Mouse (Mus musculus) forebrain, embryonic 16.5 days (tissue): ENCODE measurements around the gene Etl4. TPM values are rescaled to one million over a fixed set of nuclear protein-coding genes. Genes with fewer than 3 reads are reported as not detected.

Source experiments
- ATAC-seq: fragments of 200-750 bp; cut with Nextera tagmentation; 2 replicates; pipeline ENCODE4 v1.8.0; 2017; ENCODE audit warnings: mild to moderate bottlenecking, moderate library complexity
- H3K27ac ChIP-seq: fragments of 300-500 bp; sonication (generic); 2 replicates; pipeline ENCODE4 v1.5.1; 2014; ENCODE audit warnings: low read length, control low read depth
- H3K27me3 ChIP-seq: fragments of 300-500 bp; sonication (generic); replicated peaks from 2 replicates; pipeline ENCODE4 v1.6.1; 2014; ENCODE audit warnings: low read length; ENCODE audit not compliant: control insufficient read depth, insufficient read depth
- H3K36me3 ChIP-seq: fragments of 300-500 bp; sonication (generic); 2 replicates; pipeline ENCODE4 v1.6.1; 2014; ENCODE audit not compliant: control insufficient read depth, insufficient read depth
- H3K4me1 ChIP-seq: fragments of 300-500 bp; sonication (generic); replicated peaks from 2 replicates; pipeline ENCODE4 v1.6.1; 2014; ENCODE audit warnings: low read length; ENCODE audit not compliant: control insufficient read depth, insufficient read depth
- H3K4me2 ChIP-seq: fragments of 300-500 bp; sonication (generic); 2 replicates; pipeline ENCODE4 v1.6.1; 2014; ENCODE audit warnings: mild to moderate bottlenecking, low read length, control low read depth
- H3K4me3 ChIP-seq: fragments of 300-500 bp; sonication (generic); replicated peaks from 2 replicates; pipeline ENCODE4 v1.5.1; 2014; ENCODE audit warnings: mild to moderate bottlenecking, low read length, control low read depth
- H3K9ac ChIP-seq: fragments of 300-500 bp; sonication (generic); replicated peaks from 2 replicates; pipeline ENCODE4 v1.6.1; 2014; ENCODE audit warnings: low read depth, low read length, control low read depth
- H3K9me3 ChIP-seq: fragments of 300-500 bp; sonication (generic); 2 replicates; pipeline ENCODE4 v1.6.1; 2016; ENCODE audit warnings: low read length; ENCODE audit not compliant: control insufficient read depth
- WGBS: fragments of 180-500 bp; shearing (Covaris S2); extraction: QIAGEN DNeasy Blood & Tissue Kit; methylation state at CpG from one replicate; pipeline ENCODE4 v1.1.7; 2014; 5-methylcytosine and 5-hydroxymethylcytosine counted together
- polyA plus RNA-seq: library from polyadenylated mRNA; unstranded; fragments of >200 nt; fragmentation: Nextera tagmentation; extraction: Ambion mirVana; gene quantifications from 2 replicates; pipeline ENCODE4 v1.2.1, GENCODE M21; 2015

Etl4 gene
- polyA plus RNA-seq, 1 experiment from 2014 or later: 16.5 TPM

- ATAC-seq: no peak
- no peaks in the 10 kb centered on the region for H3K9me3 ChIP-seq
- no peaks in the 10 kb centered on the region for H3K36me3 ChIP-seq
- no peak overlapping the region for H3K9ac ChIP-seq
- WGBS: 85% methylated on average over 2 of the region's 2 CpGs
- no peak overlapping the region for H3K27ac ChIP-seq
- H3K4me2 ChIP-seq: no peak overlapping the region
- no peaks in the 10 kb centered on the region for H3K4me1 ChIP-seq
- no peak overlapping the region for H3K4me3 ChIP-seq
- no peaks in the 10 kb centered on the region for H3K27me3 ChIP-seq
These were observed 533.2 kb downstream of the Etl4 start for GRCm38 (mm10) chr2:20442731-20443130.

- 76% methylated on average over 10 of the region's 10 CpGs for WGBS
- no peaks in the 10 kb centered on the region for H3K4me1 ChIP-seq
- no peak for ATAC-seq
These were observed 534.3 kb downstream of the Etl4 start for GRCm38 (mm10) chr2:20443671-20444440.

DNA sequence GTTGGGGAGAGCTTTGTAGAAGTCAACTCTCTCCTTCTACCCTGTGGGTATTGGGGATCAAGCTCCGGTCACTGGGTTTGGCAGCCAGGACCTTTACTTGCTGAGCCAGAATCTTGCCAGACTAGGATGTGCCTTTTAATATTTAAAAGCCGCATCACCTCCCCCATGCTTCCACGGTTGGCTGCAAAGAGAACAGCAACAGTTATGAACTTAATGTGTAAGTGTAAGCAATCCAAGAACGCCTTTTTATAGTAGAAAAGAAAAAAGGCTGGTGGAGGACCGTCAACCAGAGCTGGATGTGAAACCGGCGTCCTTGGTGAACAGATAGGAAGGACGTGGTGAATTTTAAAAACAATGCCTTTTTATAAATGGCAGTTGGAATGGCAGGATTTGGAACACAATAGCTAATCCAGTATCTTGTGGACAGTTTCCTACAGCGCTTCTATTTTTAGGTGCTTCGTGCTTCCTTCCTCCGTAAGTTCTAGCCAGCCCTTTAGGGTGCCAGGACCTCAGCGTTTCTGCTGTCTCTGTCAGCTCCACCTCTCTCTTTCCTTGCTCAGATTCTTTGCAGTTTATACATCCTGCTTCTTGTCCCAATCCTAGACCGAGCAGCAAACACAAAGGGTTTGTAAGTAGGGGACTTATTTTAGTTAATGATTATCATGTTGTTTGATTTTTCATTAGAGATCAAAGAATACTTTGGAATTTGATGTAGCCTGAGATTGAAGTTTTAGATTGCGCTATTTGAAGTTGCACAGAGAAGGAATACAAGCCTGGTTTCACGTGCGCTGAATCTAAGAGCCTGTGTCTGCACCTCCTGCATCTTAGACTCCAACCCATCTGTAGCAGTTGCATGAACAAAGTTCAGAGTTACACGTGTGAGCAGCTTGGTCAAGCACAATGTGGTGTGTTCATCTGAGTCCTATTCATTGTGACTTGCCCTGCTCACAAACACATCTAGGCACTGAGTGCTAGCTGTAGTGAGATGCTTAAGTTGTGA, 535.9 kb downstream of the Etl4 start:
- WGBS: 78% methylated on average over 17 of the region's 17 CpGs
- no peak overlapping the region for H3K4me2 ChIP-seq
- ATAC-seq: no peak

More at GRCm38 (mm10) chr2:20443671-20444440, 534.3 kb downstream of the Etl4 start:
- Histone ChIP-seq H3K4me3 (no peak overlapping the region), H3K9me3 (no peaks in the 10 kb centered on the region), H3K9ac (no peak overlapping the region), H3K27ac (no peak overlapping the region), H3K4me2 (no peak overlapping the region), H3K36me3 (no peaks in the 10 kb centered on the region), H3K27me3 (no peaks in the 10 kb centered on the region)

GRCm38 (mm10) chr2:20446180-20446579, 536.6 kb downstream of the Etl4 start:
- H3K4me3 ChIP-seq: no peak overlapping the region
- no peaks in the 10 kb centered on the region for H3K9me3 ChIP-seq
- no peak overlapping the region for H3K9ac ChIP-seq
- 81% methylated on average over 4 of the region's 4 CpGs for WGBS
- H3K4me1 ChIP-seq: no peaks in the 10 kb centered on the region
- no peaks in the 10 kb centered on the region for H3K36me3 ChIP-seq
- ATAC-seq: no peak
- no peak overlapping the region for H3K4me2 ChIP-seq
- H3K27ac ChIP-seq: no peak overlapping the region
- H3K27me3 ChIP-seq: no peaks in the 10 kb centered on the region

More for the DNA sequence above, 535.9 kb downstream of the Etl4 start:
- Histone ChIP-seq H3K4me1 (no peaks in the 10 kb centered on the region), H3K27me3 (no peaks in the 10 kb centered on the region), H3K36me3 (no peaks in the 10 kb centered on the region), H3K9ac (no peak overlapping the region), H3K4me3 (no peak overlapping the region), H3K9me3 (no peaks in the 10 kb centered on the region), H3K27ac (no peak overlapping the region)

- Histone ChIP-seq H3K4me1 (no peaks in the 10 kb centered on the region), H3K27ac (no peak overlapping the region), H3K36me3 (no peaks in the 10 kb centered on the region), H3K9ac (no peak overlapping the region), H3K4me3 (no peak overlapping the region), H3K4me2 (no peak overlapping the region), H3K9me3 (no peaks in the 10 kb centered on the region), H3K27me3 (no peaks in the 10 kb centered on the region)
- 42% methylated on average over 3 of the region's 3 CpGs for WGBS
- ATAC-seq: no peak
These were observed 541.4 kb downstream of the Etl4 start for GRCm38 (mm10) chr2:20450945-20451344.

- Histone ChIP-seq H3K27ac (no peak overlapping the region), H3K4me3 (no peak overlapping the region), H3K27me3 (no peaks in the 10 kb centered on the region), H3K36me3 (no peaks in the 10 kb centered on the region), H3K4me2 (no peak overlapping the region), H3K9me3 (no peaks in the 10 kb centered on the region), H3K4me1 (no peaks in the 10 kb centered on the region), H3K9ac (no peak overlapping the region)
- no peak for ATAC-seq
- WGBS: 88% methylated on average over 3 of the region's 3 CpGs
These were observed 544.1 kb downstream of the Etl4 start for GRCm38 (mm10) chr2:20453506-20454206.

GRCm38 (mm10) chr2:20479199-20479598, 569.6 kb downstream of the Etl4 start:
- Histone ChIP-seq H3K9me3 (no peaks in the 10 kb centered on the region), H3K4me3 (no peak overlapping the region), H3K27ac (no peak overlapping the region), H3K4me2 (no peak overlapping the region), H3K9ac (no peak overlapping the region), H3K27me3 (no peaks in the 10 kb centered on the region), H3K36me3 (no peaks in the 10 kb centered on the region), H3K4me1 (no peaks in the 10 kb centered on the region)
- WGBS: 81% methylated on average over 2 of the region's 2 CpGs
- no peak for ATAC-seq

GRCm38 (mm10) chr2:20486137-20486788, 576.7 kb downstream of the Etl4 start:
- H3K9me3 ChIP-seq: no peaks in the 10 kb centered on the region
- H3K27me3 ChIP-seq: no peaks in the 10 kb centered on the region
- H3K4me1 ChIP-seq: no peaks in the 10 kb centered on the region
- no peaks in the 10 kb centered on the region for H3K36me3 ChIP-seq
- H3K27ac ChIP-seq: no peak overlapping the region
- H3K4me2 ChIP-seq: no peak overlapping the region
- no peak overlapping the region for H3K9ac ChIP-seq
- WGBS: 6% methylated on average over 2 of the region's 2 CpGs
- no peak overlapping the region for H3K4me3 ChIP-seq
- ATAC-seq: no peak
